In genomic region chr1:36767321-36767720, GRCm38 (mm10) we compare ENCODE assay signal across 24 mouse cellular contexts. TPM values are rescaled to one million over a fixed set of nuclear protein-coding genes. Genes with fewer than 3 reads are reported as not detected.
A peak's percentile ranks its signal among the peaks of the same experiment; 100 is the strongest.
DNase-seq lines count a peak whose midpoint lies in the region; ATAC-seq lines count a peak whose summit lies in the region.
"Had no signal": no experiment of that assay in that cellular context is flagged by ENCODE, and none has a peak within 500 bp of the region (broad histone marks: within the 10 kb centered on the region; RNA-seq: fewer than 3 reads in every experiment).

No protein-coding gene starts in this region.

- H3K36me3 ChIP-seq in intestine, embryonic 14.5 days (ENCODE audit: control insufficient read depth, insufficient read depth, low read length): no peaks in the 10 kb centered on the region
- H3K36me3 ChIP-seq in intestine, embryonic 15.5 days: no peaks in the 10 kb centered on the region
- no peaks in the 10 kb centered on the region for H3K36me3 ChIP-seq in hindbrain, embryonic 16.5 days (ENCODE audit: control insufficient read depth, insufficient read depth, low read length)
- H3K36me3 ChIP-seq: embryonic facial prominence, embryonic 10.5 days; heart, embryonic 13.5 days; kidney, embryonic 15.5 days; liver, embryonic 12.5 days; midbrain, embryonic 12.5 days; stomach, embryonic 15.5 days had no signal

- peaks cover 4% of the 10 kb centered on the region for H3K4me1 ChIP-seq in intestine, embryonic 14.5 days (replicated peaks; ENCODE audit: control insufficient read depth, insufficient read depth, low read length)
- peaks cover 2% of the 10 kb centered on the region; the same call in 1 of the 2 replicates for H3K4me1 ChIP-seq in intestine, embryonic 15.5 days (replicated peaks)
- no peaks in the 10 kb centered on the region for H3K4me1 ChIP-seq in hindbrain, embryonic 16.5 days (ENCODE audit: control insufficient read depth, insufficient read depth, low read depth, low read length)
- H3K4me1 ChIP-seq: midbrain, embryonic 12.5 days had no signal

- H3K4me3 ChIP-seq in intestine, embryonic 14.5 days (ENCODE audit: low read depth, low read length): no peak overlapping the region
- H3K4me3 ChIP-seq in intestine, embryonic 15.5 days (replicated peaks): no peak overlapping the region
- no peak overlapping the region for H3K4me3 ChIP-seq in hindbrain, embryonic 16.5 days (ENCODE audit: low read length)
- H3K4me3 ChIP-seq: embryonic facial prominence, embryonic 10.5 days; gastrocnemius, adult 2 months; heart, embryonic 13.5 days; kidney, embryonic 15.5 days; left cerebral cortex, adult 2 months; liver, embryonic 12.5 days; midbrain, embryonic 12.5 days; stomach, embryonic 15.5 days had no signal

- H3K9me3 ChIP-seq in intestine, embryonic 14.5 days (ENCODE audit: control insufficient read depth, low read length): no peaks in the 10 kb centered on the region
- H3K9me3 ChIP-seq in intestine, embryonic 15.5 days: no peaks in the 10 kb centered on the region
- H3K9me3 ChIP-seq in hindbrain, embryonic 16.5 days (ENCODE audit: control insufficient read depth, low read length): no peaks in the 10 kb centered on the region
- H3K9me3 ChIP-seq: embryonic facial prominence, embryonic 10.5 days; heart, embryonic 13.5 days; kidney, embryonic 15.5 days; liver, embryonic 12.5 days; midbrain, embryonic 12.5 days; stomach, embryonic 15.5 days had no signal

- no peak for ATAC-seq in intestine, embryonic 14.5 days (replicated peaks; ENCODE audit: low FRiP score, low TSS enrichment, low read depth)
- no peak for ATAC-seq in intestine, embryonic 15.5 days
- no peak for ATAC-seq in hindbrain, embryonic 16.5 days
- ATAC-seq: liver, embryonic 12.5 days had no signal

- DNase-seq in intestine, embryonic 14.5 days (ENCODE audit: low spot score): no peak
- peak; percentile 81 for DNase-seq in CD4-positive helper T cell, adult 2 months (ENCODE audit: low read depth, low spot score)
- peak; percentile 42 for DNase-seq in T-cell, adult 2 months (ENCODE audit: low spot score)
- peak; percentile 73 for DNase-seq in naive thymus-derived CD4-positive, alpha-beta T cell, adult 2 months (ENCODE audit: low read depth)
- no peak for DNase-seq in left cerebral cortex, adult 9 months (ENCODE audit: low spot score in 2 of 2)
- no peak for DNase-seq in heart, adult 18-20 months
- DNase-seq: cerebellum, adult 8-10 months; gastrocnemius, adult 2 months; kidney, postnatal 4 days; layer of hippocampus, adult 9-11 months; lung, postnatal 10 days had no signal

- 18% methylated on average over 10 of the region's 10 CpGs for WGBS in intestine, embryonic 14.5 days
- 22% methylated on average over 10 of the region's 10 CpGs for WGBS in intestine, embryonic 15.5 days
- WGBS in hindbrain, embryonic 16.5 days: 56% methylated on average over 10 of the region's 10 CpGs

- no peak overlapping the region for H3K9ac ChIP-seq in intestine, embryonic 14.5 days (ENCODE audit: low read length)
- no peak overlapping the region for H3K9ac ChIP-seq in intestine, embryonic 15.5 days
- H3K9ac ChIP-seq in hindbrain, embryonic 16.5 days (ENCODE audit: low read depth, low read length): no peak overlapping the region
- H3K9ac ChIP-seq: heart, embryonic 13.5 days; kidney, embryonic 15.5 days; liver, embryonic 12.5 days; midbrain, embryonic 12.5 days; stomach, embryonic 15.5 days had no signal

- peaks cover 10% of the 10 kb centered on the region; the same call in 1 of the 2 replicates for H3K27me3 ChIP-seq in intestine, embryonic 14.5 days (replicated peaks; ENCODE audit: control insufficient read depth, insufficient read depth, low read length)
- H3K27me3 ChIP-seq in intestine, embryonic 15.5 days (replicated peaks): peaks cover 3% of the 10 kb centered on the region; the same call in 1 of the 2 replicates
- no peaks in the 10 kb centered on the region for H3K27me3 ChIP-seq in hindbrain, embryonic 16.5 days (replicated peaks; ENCODE audit: control insufficient read depth, insufficient read depth, low read length)

- peak overlapping the region; percentile 9; the same call in 1 of the 2 replicates for H3K4me2 ChIP-seq in intestine, embryonic 14.5 days (ENCODE audit: low read length)
- H3K4me2 ChIP-seq in intestine, embryonic 15.5 days (replicated peaks): no peak overlapping the region
- no peak overlapping the region for H3K4me2 ChIP-seq in hindbrain, embryonic 16.5 days (ENCODE audit: low read length)
- H3K4me2 ChIP-seq: heart, embryonic 13.5 days; kidney, embryonic 15.5 days; liver, embryonic 12.5 days; midbrain, embryonic 12.5 days; stomach, embryonic 15.5 days had no signal

- H3K27ac ChIP-seq in intestine, embryonic 14.5 days (ENCODE audit: low read depth): no peak overlapping the region
- no peak overlapping the region for H3K27ac ChIP-seq in intestine, embryonic 15.5 days
- H3K27ac ChIP-seq in hindbrain, embryonic 16.5 days (ENCODE audit: low read depth, low read length): no peak overlapping the region
- H3K27ac ChIP-seq: embryonic facial prominence, embryonic 10.5 days; gastrocnemius, adult 2 months; heart, embryonic 13.5 days; kidney, embryonic 15.5 days; left cerebral cortex, adult 2 months; liver, embryonic 12.5 days; midbrain, embryonic 12.5 days; stomach, embryonic 15.5 days had no signal

RNA-seq across cellular contexts. Expression of gene Zap70, which starts 5.7 kb away (rescaled TPM):
- polyA plus RNA-seq in intestine, embryonic 14.5 days (2014; fragmentation: Nextera tagmentation; extraction: Ambion mirVana): 0.46 and 0.72 TPM in 2 replicates
- 0.48 and 0.52 TPM in 2 replicates for polyA plus RNA-seq in intestine, embryonic 15.5 days (2015; fragmentation: Nextera tagmentation; extraction: Ambion mirVana)
- 2.4 TPM in 2 replicates for polyA plus RNA-seq in hindbrain, embryonic 16.5 days (2015; fragmentation: Nextera tagmentation; extraction: Ambion mirVana)
- 1 to 10 TPM in 1 of 2 experiments, under 1 TPM in 1; 0.27 to 2.0 TPM for total RNA-seq in heart, adult 18-20 months (2021)
- total RNA-seq: granulocyte monocyte progenitor cell, adult 5-6 weeks had no signal
- polyA plus RNA-seq: liver, embryonic 12.5 days had no signal

RNA-seq across cellular contexts. Expression of gene Actr1b, which starts 53.1 kb away (rescaled TPM):
- 97.0 and 101 TPM in 2 replicates for polyA plus RNA-seq in intestine, embryonic 14.5 days (2014; fragmentation: Nextera tagmentation; extraction: Ambion mirVana)
- 90.3 and 92.0 TPM in 2 replicates for polyA plus RNA-seq in intestine, embryonic 15.5 days (2015; fragmentation: Nextera tagmentation; extraction: Ambion mirVana)
- polyA plus RNA-seq in hindbrain, embryonic 16.5 days (2015; fragmentation: Nextera tagmentation; extraction: Ambion mirVana): 116 and 117 TPM in 2 replicates
- total RNA-seq in heart, adult 18-20 months (2021): 100 to 1,000 TPM in 1 of 2 experiments, 10 to 100 TPM in 1; 93.8 to 101 TPM

RNA-seq across cellular contexts. Expression of gene 4933424G06Rik, which starts 57.4 kb away (rescaled TPM):
- polyA plus RNA-seq in intestine, embryonic 14.5 days (2014; fragmentation: Nextera tagmentation; extraction: Ambion mirVana): not detected in 2 replicates
- polyA plus RNA-seq in intestine, embryonic 15.5 days (2015; fragmentation: Nextera tagmentation; extraction: Ambion mirVana): 0.34 TPM in 1 of 2 replicates, not detected in the other
- 0.14 and 0.98 TPM in 2 replicates for polyA plus RNA-seq in hindbrain, embryonic 16.5 days (2015; fragmentation: Nextera tagmentation; extraction: Ambion mirVana)
- total RNA-seq in heart, adult 18-20 months (2021): not detected
- total RNA-seq: adrenal gland, postnatal 4 days; granulocyte monocyte progenitor cell, adult 5-6 weeks; hematopoietic stem cell, adult 5-6 weeks; megakaryocyte progenitor cell, adult 5-6 weeks had no signal
- polyA plus RNA-seq: embryonic facial prominence, embryonic 10.5 days; heart, embryonic 13.5 days; kidney, embryonic 15.5 days had no signal

Comparison
In these comparisons a context has a peak if more than half of its experiments do, and no peak if none do; other contexts are left out.
1. DNase-seq: peak in CD4-positive helper T cell, adult 2 months (single experiment), T-cell, adult 2 months (single experiment) and naive thymus-derived CD4-positive, alpha-beta T cell, adult 2 months (single experiment); none in intestine, embryonic 14.5 days (single experiment), left cerebral cortex, adult 9 months (0 of 2) and heart, adult 18-20 months (0 of 2).